ENCODE assay signal across 11 mouse cellular contexts in genomic region chr17:50775247-50775646, GRCm38 (mm10).
DNase-seq lines count a peak whose midpoint lies in the region; ATAC-seq and TF ChIP-seq lines count a peak whose summit lies in the region.
"Had no signal": no experiment of that assay in that cellular context is flagged by ENCODE, and none has a peak within 500 bp of the region (broad histone marks: within the 10 kb centered on the region; RNA-seq: fewer than 3 reads in every experiment).

No protein-coding gene starts in this region.

- intact Hi-C loops in heart, postnatal 36 days (cut with DNase I), result loop anchor here (1.0 to 5.0 kb wide), 3 partner anchors 133 to 483 kb away; partner anchors contain the start of gene Dazl
- intact Hi-C loops in left cerebral cortex, postnatal 14 days (cut with DNase I), result no loop called here
- intact Hi-C loops in left cerebral cortex, postnatal 36 days (cut with DNase I), result loop anchor here (5.0 kb wide), 1 partner anchor 483 kb away; the partner anchor contains the start of gene Dazl

- peak; percentile 75 for ATAC-seq in heart, postnatal 0 days (ENCODE audit: insufficient read depth, low read depth)

- H3K4me1 ChIP-seq in heart, postnatal 0 days (ENCODE audit: control insufficient read depth, insufficient read depth), result no peaks in the 10 kb centered on the region
- H3K4me1 ChIP-seq: forebrain, embryonic 12.5 days; midbrain, embryonic 12.5 days had no signal

- H3K27me3 ChIP-seq in heart, postnatal 0 days (ENCODE audit: control insufficient read depth, insufficient read depth, low read length), result no peaks in the 10 kb centered on the region
- H3K27me3 ChIP-seq: forebrain, embryonic 12.5 days; midbrain, embryonic 12.5 days had no signal

- peak; percentile 54 to 76 for DNase-seq in adrenal gland, adult (ENCODE audit: inconsistent age in 2 of 2, low spot score in 1 of 2)
- DNase-seq in adrenal gland, postnatal 4 days (ENCODE audit: low spot score in 2 of 2), result no peak
- peak; percentile 59 for DNase-seq in heart, postnatal 0 days (ENCODE audit: low spot score)
- DNase-seq in heart, postnatal 36 days, result no peak
- peak; percentile 54 to 62 for DNase-seq in left cerebral cortex, postnatal 14 days (ENCODE audit: low spot score in 2 of 2)
- no peak for DNase-seq in left cerebral cortex, postnatal 36 days (ENCODE audit: low spot score in 2 of 2)
- DNase-seq in lung, postnatal 36 days, result peak; percentile 12
- no peak for DNase-seq in kidney, postnatal 4 days

- no peak overlapping the region for H3K27ac ChIP-seq in heart, postnatal 0 days (ENCODE audit: low read depth)
- H3K27ac ChIP-seq: forebrain, embryonic 12.5 days; midbrain, embryonic 12.5 days had no signal

- H3K9ac ChIP-seq in heart, postnatal 0 days (replicated peaks; ENCODE audit: low read depth, low read length), result no peak overlapping the region
- H3K9ac ChIP-seq: forebrain, embryonic 12.5 days; midbrain, embryonic 12.5 days had no signal

- H3K4me2 ChIP-seq in heart, postnatal 0 days (ENCODE audit: low read depth, low read length), result no peak overlapping the region
- H3K4me2 ChIP-seq: forebrain, embryonic 12.5 days; heart, embryonic 11.5 days; midbrain, embryonic 12.5 days had no signal

- TF ChIP-seq EP300 in heart, postnatal 0 days (IDR thresholded peaks at IDR 0.05; ENCODE audit: low read depth), result no peak

- H3K36me3 ChIP-seq in heart, postnatal 0 days (replicated peaks; ENCODE audit: control insufficient read depth, insufficient read depth, low read length), result no peaks in the 10 kb centered on the region
- H3K36me3 ChIP-seq: forebrain, embryonic 12.5 days; midbrain, embryonic 12.5 days had no signal

- H3K4me3 ChIP-seq in heart, postnatal 0 days (ENCODE audit: low read depth, low read length), result no peak overlapping the region
- H3K4me3 ChIP-seq: forebrain, embryonic 12.5 days; midbrain, embryonic 12.5 days had no signal

- no peaks in the 10 kb centered on the region for H3K9me3 ChIP-seq in heart, postnatal 0 days (replicated peaks; ENCODE audit: control insufficient read depth, low read length)
- H3K9me3 ChIP-seq: forebrain, embryonic 12.5 days; midbrain, embryonic 12.5 days had no signal

- TF ChIP-seq CTCF in heart, postnatal 0 days (IDR thresholded peaks at IDR 0.05; ENCODE audit: low read depth), result peak; percentile 76

- WGBS in heart, postnatal 0 days, result 36% methylated on average over 3 of the region's 3 CpGs

Comparison
In these comparisons a context has a peak if more than half of its experiments do, and no peak if none do; other contexts are left out.
1. DNase-seq: peak in adrenal gland, adult (2 of 2), heart, postnatal 0 days (single experiment), left cerebral cortex, postnatal 14 days (2 of 2) and lung, postnatal 36 days (single experiment); none in adrenal gland, postnatal 4 days (0 of 2), heart, postnatal 36 days (0 of 2), left cerebral cortex, postnatal 36 days (0 of 2) and kidney, postnatal 4 days (0 of 2).